Mouse (Mus musculus): ENCODE data around the gene Hhat.

DNA sequence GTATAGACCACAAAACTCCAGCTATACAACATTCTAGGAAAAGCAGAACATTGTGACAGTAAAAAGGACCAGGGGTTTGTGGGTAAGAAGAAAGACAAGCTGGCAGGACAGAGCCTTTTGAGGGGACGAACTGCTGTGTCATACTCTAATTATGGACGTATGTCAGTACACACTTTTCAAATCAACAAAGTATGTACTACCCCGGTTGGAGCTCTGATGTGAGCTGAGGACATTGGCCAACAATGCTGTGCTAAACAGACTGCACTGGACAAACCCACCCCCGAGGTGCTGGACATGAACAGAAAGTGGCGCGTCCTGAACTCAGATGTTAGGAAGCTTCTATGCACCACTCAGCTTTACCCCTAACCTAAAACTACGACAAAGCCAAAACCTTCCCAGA, 14.3 kb downstream of the Hhat start:
- TF ChIP-seq ZNF384 (IDR thresholded peaks at IDR 0.05; ENCODE audit: low read depth, low read length) (no peak), HCFC1 (IDR thresholded peaks at IDR 0.05; ENCODE audit: borderline replicate concordance, insufficient read depth, low read length) (no peak), ZC3H11A (IDR thresholded peaks at IDR 0.05; ENCODE audit: borderline replicate concordance, low read depth, low read length) (no peak), MAFK (IDR thresholded peaks at IDR 0.05; ENCODE audit: insufficient read depth, low read depth, low read length) (no peak), CHD2 (IDR thresholded peaks at IDR 0.05; ENCODE audit: low read depth, low read length) (no peak)
